Mouse (Mus musculus): ENCODE measurements around the gene Kdm2a.
A peak's percentile ranks its signal among the peaks of the same experiment; 100 is the strongest.

Gene Kdm2a

DNA sequence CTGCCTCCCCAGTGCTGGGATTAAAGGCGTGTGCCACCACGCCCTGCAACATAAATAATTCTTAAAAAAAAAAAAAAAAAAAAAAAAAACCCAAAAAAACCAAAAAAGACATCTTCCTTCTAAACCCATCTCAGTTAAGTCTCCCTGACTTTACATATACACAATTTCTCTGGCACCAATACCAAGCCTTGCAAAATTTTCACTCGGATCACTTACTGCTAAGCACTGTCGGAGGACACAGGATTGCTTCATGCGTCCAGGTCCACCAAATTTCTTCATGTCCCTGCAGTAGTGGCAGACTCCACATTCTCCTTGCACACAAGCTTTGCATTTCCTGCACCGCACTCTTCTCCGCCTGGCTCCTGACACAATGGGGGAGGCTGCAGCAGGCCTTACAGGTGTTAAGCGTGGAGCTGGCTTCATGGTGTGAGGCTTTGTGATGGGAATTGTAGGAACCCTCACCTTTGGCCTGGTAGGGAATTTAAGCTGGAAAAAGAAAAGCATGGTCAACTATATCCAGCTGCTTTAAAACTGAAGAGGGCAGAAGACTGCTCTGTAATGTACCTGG is 69.3 kb downstream of the Kdm2a start:
- DNase-seq (ENCODE audit: low spot score) = no peak

DNA sequence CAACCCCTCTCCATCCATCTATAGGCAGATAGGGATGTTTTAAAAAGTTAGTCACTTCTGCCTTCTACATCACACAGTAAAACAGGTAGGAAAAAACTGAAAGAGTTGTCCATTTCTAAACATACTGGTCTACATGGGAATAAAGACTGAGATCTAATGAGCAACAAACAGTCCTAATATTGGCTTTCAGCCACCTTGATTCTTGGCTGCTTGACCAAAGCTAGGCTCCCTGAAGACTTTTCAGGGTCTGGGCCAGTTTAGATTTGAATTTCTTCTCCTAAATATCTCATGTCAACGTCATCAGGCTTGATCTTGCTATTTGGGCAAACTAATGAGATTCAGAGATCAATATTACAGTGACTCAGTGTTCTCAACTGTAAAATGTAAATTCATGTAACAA is 71.2 kb downstream of the Kdm2a start:
- DNase-seq (ENCODE audit: low spot score) = no peak

DNA sequence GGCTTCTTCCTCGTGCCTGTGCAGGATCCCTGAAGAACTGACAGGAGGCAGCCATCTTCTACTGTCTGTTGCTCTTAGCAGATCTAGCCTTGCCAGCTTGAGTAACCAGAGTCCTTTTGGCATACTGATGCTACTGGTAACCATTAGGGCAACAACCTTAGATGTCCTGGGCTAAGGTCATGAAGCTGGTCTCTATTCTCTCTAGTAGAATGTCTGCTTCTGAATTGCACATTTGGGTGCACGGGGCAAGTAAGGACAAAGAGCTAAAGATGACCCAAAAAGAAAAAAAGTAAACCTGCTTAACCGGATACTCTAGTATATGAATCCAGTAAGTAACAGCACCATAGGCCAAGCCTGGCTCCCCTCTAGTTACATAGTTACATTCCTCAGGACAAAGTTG is 72.0 kb downstream of the Kdm2a start:
- DNase-seq (ENCODE audit: low spot score) = no peak

GRCm38 (mm10) chr19:4322134-4322533 is 76.0 kb downstream of the Kdm2a start:
- DNase-seq (ENCODE audit: low spot score) = no peak

DNA sequence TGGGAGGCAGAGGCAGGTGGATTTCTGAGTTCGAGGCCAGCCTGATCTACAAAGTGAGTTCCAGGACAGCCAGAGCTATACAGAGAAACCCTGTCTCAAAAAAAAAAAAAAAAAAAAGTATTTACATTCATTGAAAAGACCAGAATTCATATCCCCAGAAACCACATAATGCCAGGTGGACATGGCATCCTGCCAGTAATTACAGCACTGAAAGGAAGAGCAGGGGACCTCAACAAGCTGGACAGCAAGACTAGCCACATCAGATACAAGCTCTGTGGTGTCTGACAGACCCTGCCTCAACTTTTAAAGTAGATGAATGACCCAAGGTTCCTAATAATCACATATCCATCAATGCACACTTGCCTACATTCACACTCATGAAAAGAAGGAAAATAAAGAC is 76.5 kb downstream of the Kdm2a start:
- no peak for DNase-seq (ENCODE audit: low spot score)

DNA sequence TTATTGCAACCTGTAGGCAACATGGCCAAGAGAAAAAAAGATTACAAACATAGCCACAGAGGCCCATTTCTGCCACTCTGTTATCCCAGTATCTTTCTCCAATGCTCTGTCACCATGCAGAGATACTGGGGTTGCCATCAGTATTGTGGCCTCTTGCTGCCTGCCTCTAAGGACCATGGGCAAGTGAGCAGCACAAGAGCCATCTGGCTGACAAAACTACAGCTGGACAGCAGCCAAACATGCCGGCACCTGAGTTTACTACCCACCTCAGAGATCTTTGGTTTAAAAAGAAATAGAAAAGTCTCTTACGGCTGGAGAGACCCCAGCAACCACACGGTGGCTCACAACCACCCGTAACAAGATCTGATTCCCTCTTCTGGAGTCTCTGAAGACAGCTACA is 78.8 kb downstream of the Kdm2a start:
- DNase-seq (ENCODE audit: low spot score) = no peak

DNA sequence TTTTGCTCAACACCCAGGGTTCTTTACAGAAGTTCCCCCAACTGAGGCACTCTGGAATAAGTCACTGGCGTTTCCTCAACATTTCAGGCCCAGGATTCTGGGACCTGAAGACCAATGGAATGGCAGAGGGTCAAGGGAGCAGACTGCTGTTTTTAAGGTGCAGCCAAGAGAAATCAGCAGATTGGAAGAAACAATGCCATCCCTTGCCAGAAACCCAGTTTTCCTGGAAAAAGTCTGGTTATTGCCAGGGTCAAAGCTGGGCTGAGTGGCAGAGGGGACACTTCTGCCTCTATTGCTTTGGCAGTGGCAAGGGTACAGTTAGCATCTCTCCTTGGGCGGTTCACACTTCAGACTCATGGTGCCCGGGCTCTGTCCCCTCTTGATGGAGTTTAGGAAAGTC is 80.9 kb downstream of the Kdm2a start:
- DNase-seq (ENCODE audit: low spot score) = no peak

DNA sequence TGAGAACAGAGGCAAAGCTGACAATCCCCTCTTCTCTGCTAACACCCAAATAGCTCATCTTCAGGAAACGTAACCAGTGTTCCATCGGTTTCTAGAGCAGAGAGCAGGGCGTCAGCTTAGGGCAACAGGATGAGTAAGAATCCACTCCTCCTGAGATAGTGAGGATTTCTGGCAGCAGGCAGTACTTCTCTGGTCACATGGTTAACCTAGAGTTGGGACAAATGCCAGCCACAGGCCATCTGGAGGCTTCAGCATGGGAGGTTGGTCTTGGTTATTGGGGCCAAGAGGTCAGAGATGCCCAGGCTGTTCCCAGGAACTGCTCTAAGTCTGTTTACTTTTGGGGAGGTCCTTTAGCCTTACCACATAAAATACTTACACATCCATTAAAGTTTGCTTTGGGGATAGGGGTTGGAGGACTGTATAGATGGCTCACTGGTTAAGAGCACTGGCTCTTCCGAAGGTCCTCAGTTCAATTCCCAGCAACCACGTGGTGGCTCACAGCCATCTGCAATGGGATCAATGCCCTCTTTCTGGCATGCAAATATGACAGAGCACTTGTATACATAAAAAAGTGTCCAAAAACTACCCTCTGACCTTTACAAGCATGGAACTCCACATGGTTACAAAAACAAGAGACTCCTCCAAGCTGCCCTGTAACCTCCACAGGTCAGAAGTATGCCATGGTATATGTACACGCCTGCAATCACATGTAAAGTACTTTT is 82.7 kb downstream of the Kdm2a start:
- peak; percentile 85 for DNase-seq (ENCODE audit: low spot score)

GRCm38 (mm10) chr19:4309776-4310185 is 88.3 kb downstream of the Kdm2a start:
- peak; percentile 73 for DNase-seq (ENCODE audit: low spot score)

DNA sequence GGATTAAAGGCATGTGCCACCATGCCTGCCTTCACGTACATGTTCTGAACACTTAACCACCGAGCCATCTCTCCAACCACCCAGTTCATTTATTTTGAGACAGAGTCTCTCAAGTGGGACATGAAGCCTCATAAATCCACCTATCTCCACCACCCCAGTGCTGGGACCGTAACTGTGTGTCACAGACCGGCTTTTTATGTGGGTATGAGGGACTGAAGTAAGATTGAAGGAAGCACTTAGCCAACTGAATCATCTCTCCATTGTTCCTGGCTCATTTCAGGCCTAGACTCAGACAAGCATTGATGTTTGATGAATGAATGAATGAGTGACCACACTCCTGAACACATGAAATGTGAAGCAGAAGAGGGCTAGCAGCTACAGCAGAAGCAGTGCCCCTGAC is 88.8 kb downstream of the Kdm2a start:
- no peak for DNase-seq (ENCODE audit: low spot score)

DNA sequence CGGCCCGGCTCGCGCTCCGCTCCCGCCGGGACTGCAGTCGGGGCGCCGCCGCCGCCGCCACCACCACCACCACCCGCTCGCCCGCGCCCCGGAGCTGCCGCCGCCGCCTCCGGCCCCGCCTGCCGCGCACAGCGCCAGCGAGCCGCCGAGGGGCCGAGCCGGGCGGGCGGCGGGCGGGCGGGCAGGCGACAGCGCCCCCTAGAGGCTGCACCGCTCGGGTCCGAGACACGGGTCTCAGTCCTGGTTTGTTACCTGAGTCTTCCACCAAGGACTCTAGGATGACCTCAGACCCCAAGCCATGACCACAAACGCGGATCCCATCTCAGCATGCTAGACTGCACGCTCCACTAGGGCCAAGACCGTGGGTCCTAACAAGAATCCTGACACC is 91.9 kb downstream of the Kdm2a start, which contains the start of gene Grk2:
Grk2 (minus strand) TSS at position 33 of the 388 bp plus-strand sequence.
- peak; percentile 74 for DNase-seq (ENCODE audit: low spot score)

- DNase-seq (ENCODE audit: low spot score) = peak; percentile 55
Measured at GRCm38 (mm10) chr19:4305491-4306189, 92.4 kb downstream of the Kdm2a start.

DNA sequence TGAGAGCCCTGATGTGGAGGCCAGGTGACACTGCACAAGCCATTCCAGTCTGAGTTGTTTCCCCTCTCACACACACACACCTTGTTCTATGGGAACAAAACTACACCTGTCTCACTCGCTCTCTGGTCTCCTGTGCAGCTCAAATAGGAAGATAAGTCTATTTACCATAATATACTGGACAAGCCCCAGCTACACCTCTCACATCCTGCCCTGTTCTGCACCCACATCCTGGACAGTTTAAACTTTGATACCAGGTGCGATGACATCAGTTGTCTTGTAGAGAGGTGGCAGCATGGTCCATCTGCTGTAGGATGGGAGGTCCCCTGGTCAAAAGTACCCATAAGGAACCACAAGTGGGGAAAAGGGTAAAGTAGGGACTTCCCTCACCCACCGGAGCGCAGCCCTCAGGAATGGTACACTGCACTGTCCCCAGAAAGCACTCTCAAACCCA is 93.2 kb downstream of the Kdm2a start:
- DNase-seq (ENCODE audit: low spot score) = no peak

GRCm38 (mm10) chr19:4304251-4304821 is 93.7 kb downstream of the Kdm2a start:
- no peak for DNase-seq (ENCODE audit: low spot score)

DNA sequence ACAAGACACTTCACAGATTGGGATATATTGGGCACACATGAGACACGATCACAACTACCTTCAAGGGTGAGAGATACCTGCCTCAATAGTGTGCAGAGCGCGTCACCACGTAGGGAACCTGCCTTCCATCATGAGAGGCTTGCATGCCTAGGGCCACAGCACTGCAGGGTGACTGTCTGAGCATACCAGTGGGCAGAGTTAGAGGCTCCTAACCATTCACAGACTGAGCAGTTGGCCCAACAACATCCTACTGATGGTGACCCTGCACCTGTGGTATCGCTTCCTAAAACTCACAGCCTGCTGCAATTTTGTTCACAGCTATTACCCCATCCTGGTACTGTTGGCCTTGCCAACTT is 94.5 kb downstream of the Kdm2a start:
- DNase-seq (ENCODE audit: low spot score) = no peak

DNA sequence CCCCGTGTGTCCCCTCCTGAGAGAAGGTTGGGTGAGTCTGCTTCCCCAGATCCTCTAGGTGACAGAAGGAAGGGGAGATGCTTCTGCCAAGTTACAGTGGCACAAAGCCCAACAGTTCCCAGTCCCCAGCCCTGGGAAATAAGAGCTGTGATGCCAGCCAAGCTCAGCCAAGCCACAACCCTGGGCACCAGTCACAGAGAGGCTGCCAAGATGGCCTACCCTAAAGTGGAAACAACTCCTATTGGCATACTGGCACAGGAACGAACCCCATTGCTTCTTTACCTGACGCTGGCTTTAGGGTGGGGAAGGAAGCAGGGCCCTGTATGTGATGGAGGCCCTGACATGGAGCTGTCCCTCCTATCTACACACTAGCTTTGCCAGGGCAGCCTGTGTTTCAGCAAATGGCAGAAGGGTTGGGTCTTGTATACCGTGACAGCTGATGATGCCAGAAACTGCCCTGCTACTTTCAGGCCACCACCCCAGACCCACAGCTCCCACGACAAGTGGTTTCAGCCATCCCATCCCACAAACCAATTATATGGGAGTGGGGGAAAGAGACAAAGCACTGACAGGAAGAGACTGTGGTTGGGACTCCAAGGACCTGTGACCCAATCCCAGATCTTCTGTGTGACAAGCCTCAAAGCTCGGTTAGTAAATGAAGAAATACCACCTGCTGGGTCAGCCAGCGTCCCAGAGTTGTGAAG is 95.0 kb downstream of the Kdm2a start:
- DNase-seq (ENCODE audit: low spot score) = no peak

DNA sequence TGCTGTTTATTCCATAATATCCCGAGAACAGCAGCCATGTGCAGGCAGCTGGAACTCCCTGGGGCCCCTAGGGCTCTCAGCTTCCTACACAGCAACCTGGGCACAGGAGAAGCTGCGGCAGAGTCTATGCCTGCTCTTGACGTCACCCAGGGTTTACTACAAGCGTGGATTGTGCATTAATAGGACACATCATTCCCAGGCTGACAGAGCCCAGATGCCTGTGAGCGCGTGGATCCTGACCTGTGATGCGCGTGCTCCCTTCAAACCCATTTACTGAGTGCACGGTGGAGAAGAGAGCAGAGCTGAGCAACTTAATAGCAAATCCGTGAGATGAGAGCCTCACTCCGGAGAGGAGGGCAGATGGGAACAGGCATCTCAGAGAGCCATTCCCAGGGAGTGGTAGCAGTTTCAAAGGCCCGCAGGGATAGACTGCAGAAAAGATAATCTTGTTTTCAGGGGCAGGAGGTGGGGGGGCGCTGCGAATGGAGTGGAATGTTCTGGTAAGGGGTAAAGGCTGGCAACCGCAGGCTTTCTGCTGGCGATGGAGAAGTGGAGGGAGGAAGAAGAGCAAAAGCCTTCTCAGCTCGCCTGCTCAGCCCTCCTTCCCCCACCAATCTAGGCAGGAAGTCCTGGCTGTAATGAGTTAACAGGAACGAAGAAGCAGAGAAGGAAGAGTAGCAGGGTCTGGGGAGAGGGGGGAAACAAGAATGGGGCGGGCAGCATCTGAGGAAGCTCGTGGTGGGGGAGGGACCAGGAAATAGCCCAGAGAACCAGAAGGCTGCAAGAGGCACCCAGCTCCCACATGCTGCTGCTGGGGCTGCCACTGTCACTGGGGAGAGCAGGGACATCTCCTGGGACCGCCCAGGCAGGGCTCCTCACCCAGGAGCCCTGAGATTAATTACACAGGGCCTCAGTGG is 96.1 kb downstream of the Kdm2a start:
- peak; percentile 66 for DNase-seq (ENCODE audit: low spot score)

- no peak for DNase-seq (ENCODE audit: low spot score)
Measured at GRCm38 (mm10) chr19:4300852-4301734, 97.0 kb downstream of the Kdm2a start.

- DNase-seq (ENCODE audit: low spot score) = no peak
Measured at GRCm38 (mm10) chr19:4300271-4300704, 97.8 kb downstream of the Kdm2a start.

DNA sequence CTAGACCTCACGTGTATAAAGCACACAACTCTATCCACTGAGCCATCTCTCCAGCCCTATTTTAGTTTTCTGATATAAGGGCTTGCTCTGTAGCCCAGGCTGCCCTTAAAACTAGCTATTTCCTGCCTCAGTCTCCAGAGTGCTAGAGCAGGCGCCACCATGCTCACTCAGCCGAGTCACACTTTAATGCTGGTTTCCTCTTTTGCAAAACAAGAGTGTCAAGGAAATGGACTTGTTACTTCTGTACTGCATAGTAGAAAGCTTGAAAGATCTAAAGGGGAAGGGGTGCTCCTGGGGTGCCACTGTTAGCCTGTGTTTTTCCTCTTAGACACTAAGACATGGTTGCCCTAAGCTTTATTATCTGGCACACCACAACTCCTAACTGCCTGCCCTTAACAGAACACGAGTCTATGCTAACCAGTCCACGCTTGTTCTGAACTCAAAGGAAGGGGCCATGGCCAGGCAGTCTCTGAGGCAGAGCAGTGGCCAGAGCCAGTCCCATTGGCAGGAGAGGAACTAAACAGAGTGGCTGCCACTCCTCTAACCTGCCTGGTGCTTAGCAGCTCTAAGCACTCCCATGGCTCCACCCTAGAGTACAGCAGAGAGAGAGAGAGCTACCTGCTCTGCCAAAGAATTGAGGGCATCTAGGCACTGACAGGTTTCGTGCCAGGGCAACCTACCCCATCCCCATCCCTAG is 98.4 kb downstream of the Kdm2a start:
- no peak for DNase-seq (ENCODE audit: low spot score)

All from MN1 (cell line).